Mouse (Mus musculus) E14TG2a.4 (cell line): ENCODE measurements around the gene Kif11.

Source experiments
- H3K27me3 ChIP-seq: 2 replicates; pipeline ENCODE4 v1.6.1; 2014; ENCODE audit warnings: low read length, control low read depth; ENCODE audit not compliant: insufficient read depth
- H3K36me3 ChIP-seq: 2 replicates; pipeline ENCODE4 v1.6.1; 2014; ENCODE audit warnings: low read length, control low read depth; ENCODE audit not compliant: insufficient read depth
- H3K4me1 ChIP-seq: replicated peaks from 2 replicates; pipeline ENCODE4 v1.6.1; 2014; ENCODE audit warnings: low read depth, low read length, control low read depth
- H3K4me3 ChIP-seq: replicated peaks from 2 replicates; pipeline ENCODE4 v1.5.1; 2014; ENCODE audit warnings: mild to moderate bottlenecking, low read length
- H3K9me3 ChIP-seq: 2 replicates; pipeline ENCODE4 v1.6.1; 2014; ENCODE audit warnings: low read length, control low read depth
- CTCF ChIP-seq: conservative IDR thresholded peaks from 2 replicates; pipeline ENCODE4 v1.5.1; 2014; ENCODE audit warnings: low read length
- NANOG ChIP-seq: IDR thresholded peaks from 2 replicates; pipeline ENCODE4 v1.6.1; 2014; ENCODE audit warnings: borderline replicate concordance, low read length, mixed read lengths
- POU5F1 ChIP-seq: IDR thresholded peaks from 2 replicates; pipeline ENCODE4 v1.6.1; 2014; ENCODE audit warnings: low read length, borderline replicate concordance

Gene Kif11

GRCm38 (mm10) chr19:37466978-37467377 lies 90.8 kb downstream of the Kif11 start:
- Histone ChIP-seq H3K36me3 (no peaks in the 10 kb centered on the region), H3K27me3 (no peaks in the 10 kb centered on the region), H3K9me3 (0 out of 2 replicates have a peak, but pooled peaks cover 3% of the 10 kb centered on the region), H3K4me1 (peaks cover 20% of the 10 kb centered on the region), H3K4me3 (no peak overlapping the region)
- no peak for TF ChIP-seq NANOG
- no peak for TF ChIP-seq POU5F1
- no peak for TF ChIP-seq CTCF

GRCm38 (mm10) chr19:37468841-37469566 lies 92.8 kb downstream of the Kif11 start:
- no peaks in the 10 kb centered on the region for H3K27me3 ChIP-seq
- TF ChIP-seq CTCF = no peak
- no peak for TF ChIP-seq NANOG
- peak; percentile 96 for TF ChIP-seq POU5F1
- H3K4me1 ChIP-seq = peaks cover 36% of the 10 kb centered on the region
- H3K36me3 ChIP-seq = no peaks in the 10 kb centered on the region
- no peaks in the 10 kb centered on the region for H3K9me3 ChIP-seq
- no peak overlapping the region for H3K4me3 ChIP-seq
